Mouse (Mus musculus): ENCODE results near the gene Chat.

The Chat gene

GRCm38 (mm10) chr14:32465889-32466288, at the start of gene Chat:
TSS of gene Chat (minus strand) at chr14:32465989.
- DNase-seq (ENCODE audit: low spot score in 2 of 2) = no peak

- peak; percentile 86 to 90 for DNase-seq (ENCODE audit: low spot score in 2 of 2)
Observed at GRCm38 (mm10) chr14:32513336-32514032, 47.7 kb upstream of the Chat start, which contains the start of gene Ercc6. TSS of gene Ercc6 (plus strand) at chr14:32513521.

DNA sequence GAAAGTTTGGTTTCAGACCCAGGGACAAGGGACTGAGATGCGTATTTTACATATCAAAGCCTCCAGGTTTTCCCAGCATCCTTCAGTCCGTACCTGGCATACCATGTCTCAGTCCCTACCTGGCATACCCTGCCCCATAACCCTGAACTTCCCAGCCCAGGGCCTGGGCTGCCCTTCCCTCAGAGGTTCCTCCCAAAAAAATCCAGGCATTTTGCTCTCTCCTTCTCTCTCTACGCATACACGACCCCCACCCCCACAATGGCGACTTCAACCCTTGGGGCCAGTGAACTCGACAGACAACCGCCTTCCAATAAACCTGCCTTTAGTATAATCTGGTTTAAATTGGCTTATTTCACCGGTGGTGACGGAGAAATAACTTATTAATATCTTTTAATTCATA, 47.1 kb upstream of the Chat start:
- no peak for DNase-seq (ENCODE audit: low spot score in 2 of 2)

- no peak for DNase-seq (ENCODE audit: low spot score in 2 of 2)
Observed at GRCm38 (mm10) chr14:32509443-32509961, 43.7 kb upstream of the Chat start.

DNA sequence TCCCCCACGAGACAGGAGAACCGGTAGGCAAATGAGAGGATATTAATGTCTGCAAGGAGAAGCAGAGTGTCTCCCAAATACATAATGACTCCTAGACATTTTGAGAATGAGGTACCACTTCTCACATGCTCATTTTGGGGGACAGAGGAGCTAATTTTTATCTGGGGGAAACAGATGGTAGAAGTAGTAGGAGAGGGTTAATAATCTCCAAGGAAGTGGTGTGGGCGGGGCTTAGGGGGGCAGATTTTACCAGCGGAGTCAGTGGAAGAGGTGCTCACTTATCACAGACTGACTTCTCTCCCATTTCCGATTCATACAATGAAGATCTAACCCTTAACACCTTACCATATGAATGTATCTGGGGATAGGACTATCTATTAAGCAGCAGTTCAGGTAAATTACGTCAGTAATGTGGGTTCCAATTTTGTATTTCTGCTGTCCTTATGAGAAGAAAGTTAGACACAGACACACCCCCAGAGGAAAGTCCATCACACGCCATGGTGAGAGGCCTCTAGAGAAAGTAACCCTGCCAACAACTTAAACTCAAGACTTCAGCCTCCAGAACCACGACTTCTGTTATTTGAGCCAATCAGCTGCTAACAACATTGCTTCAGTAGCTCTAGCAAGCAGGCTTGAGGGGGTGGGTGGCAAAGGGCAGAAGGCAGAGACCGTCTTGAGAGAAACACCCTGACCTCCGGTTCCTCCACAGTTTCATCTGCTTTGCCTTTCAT, 42.5 kb upstream of the Chat start:
- no peak for DNase-seq (ENCODE audit: low spot score in 2 of 2)

GRCm38 (mm10) chr14:32507216-32507615, 41.4 kb upstream of the Chat start:
- DNase-seq (ENCODE audit: low spot score in 2 of 2) = no peak

DNA sequence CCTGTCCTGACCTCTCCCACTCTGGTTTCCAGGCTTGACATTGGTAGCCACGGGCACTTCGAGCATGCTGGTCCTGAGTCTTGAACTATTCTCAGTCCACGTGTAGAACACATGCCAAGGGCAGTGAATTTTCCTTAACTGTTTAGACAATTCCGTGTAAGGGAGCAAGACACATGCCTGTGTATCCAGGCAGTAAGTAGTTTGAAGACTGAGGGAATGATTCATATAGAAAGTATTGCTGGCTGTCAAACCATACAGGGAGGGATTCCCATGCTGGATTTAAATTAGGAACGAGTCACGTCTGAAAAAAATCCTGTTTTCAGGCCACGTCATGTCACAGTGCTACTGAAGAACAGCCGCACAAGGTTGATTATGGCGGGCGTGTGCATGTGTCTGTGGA, 40.5 kb upstream of the Chat start:
- no peak for DNase-seq (ENCODE audit: low spot score in 2 of 2)

- DNase-seq (ENCODE audit: low spot score in 2 of 2) = no peak
Observed at GRCm38 (mm10) chr14:32503897-32504296, 38.1 kb upstream of the Chat start.

DNA sequence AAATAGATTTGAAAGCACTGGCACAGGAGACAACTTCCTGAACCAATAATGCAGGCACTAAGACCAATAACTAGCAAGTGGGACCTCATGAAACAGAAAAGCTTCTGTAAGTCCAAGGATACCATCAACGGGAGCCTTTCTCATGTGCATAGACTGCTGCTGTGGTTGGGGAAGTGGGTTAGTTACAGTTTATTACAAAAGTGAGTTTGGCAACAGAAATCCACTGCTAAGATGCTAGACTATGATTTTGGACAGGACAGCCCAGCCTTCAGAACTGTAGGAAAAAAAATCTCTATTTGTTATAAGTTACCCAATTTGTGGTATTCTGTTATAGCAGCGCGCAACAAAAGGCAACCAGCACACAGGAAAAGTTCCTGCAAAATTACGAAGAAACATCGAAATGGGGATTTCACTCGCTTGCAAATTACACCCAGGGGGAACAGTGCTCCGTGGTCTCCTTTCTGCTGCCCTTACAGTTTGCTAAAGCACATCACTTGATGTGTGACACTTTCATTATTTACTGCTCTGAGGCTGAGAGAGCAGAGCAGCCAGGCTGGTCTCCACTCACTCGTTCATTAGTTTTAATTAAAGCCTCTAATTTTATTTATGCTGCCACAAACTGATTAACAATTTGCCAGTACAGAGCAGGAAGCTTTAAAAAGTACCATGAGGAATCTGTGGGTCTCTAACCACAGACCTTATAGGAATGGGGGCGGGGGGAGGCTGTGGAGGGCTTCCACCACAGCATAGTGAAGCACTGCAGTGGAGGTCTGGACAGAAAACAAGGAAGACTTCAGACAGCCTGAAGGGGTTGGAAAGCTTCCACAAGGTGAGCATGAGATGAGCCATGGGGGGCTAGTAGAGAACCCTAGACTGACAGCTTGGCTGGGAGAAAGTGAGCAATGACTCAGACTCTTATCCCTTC, 37.2 kb upstream of the Chat start:
- DNase-seq (ENCODE audit: low spot score in 2 of 2) = no peak

- DNase-seq (ENCODE audit: low spot score in 2 of 2) = no peak
Observed at GRCm38 (mm10) chr14:32501303-32501702, 35.5 kb upstream of the Chat start.

DNA sequence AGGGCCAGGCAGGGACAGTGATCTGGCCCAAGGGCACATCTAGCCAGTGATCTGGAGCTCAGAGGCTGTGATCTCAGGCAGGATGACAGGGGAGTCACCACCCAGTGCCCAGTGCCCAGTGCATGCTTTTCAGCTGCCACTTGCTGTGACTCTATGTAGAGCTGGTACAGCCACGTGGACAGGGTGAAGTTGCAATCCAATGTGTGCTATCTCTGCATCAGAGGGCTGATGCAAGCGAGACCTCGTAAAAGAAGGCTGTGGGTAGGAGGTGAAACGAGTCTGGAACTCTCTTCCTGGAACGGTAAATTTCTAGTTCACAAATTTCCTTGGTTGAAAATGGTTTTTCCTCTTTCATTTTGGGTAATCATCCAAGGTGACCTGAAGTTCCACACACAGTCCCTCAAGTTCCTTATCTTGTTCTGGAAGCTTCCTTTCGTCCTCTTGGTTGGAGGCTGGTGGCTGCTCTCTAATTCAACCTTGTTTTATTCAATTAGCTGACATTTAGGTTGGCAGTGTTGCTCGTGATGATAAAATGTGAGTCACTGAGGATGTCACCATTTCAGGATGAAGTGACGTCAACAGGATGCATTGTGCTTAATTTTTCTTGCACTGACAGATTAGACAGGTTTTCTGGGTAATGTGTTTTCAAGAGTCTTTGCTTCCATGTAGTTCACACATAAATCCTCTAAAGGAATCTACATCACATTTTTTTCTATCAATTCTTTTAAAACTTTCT, 30.5 kb upstream of the Chat start:
- DNase-seq (ENCODE audit: low spot score in 2 of 2) = no peak

DNA sequence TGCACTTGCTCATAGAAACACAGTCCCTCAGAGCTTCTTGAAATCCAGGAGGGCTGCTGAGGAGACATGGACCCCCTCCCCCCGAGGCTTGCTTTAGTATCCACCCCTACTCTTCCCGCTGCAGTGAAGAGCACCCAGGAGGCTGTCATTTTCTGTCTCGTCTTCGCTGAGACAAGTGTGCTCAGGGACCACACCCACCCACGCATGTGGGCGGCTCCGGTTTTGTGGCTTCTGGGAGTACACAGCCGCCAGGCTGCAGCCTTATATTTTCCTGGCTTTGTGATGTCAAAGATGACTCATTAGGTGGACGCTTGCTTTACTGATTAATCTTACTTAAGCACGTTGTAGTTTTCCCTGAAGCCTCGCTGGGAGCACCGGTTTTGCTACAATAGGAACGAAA, 26.7 kb upstream of the Chat start:
- DNase-seq (ENCODE audit: low spot score in 2 of 2) = no peak

DNA sequence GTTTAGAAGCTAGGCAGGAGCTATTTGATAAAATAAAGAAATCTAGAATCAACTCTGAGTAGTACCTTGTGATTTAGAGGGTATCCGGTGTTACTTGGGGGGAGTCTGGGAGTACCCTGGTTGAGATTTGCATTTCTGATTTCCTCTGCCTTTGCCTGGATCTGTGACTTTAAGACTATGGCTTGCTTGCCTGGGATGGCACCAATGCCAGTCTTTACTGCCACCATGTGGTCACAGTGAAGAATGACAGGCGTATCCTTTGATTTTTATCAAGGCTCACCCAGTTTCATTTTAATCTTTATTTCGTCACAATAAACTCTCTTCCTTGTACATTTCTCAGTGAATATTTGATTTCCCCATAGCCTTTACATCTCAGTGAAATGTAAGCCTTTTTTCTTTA, 16.3 kb upstream of the Chat start:
- DNase-seq (ENCODE audit: low spot score in 2 of 2) = no peak

- no peak for DNase-seq (ENCODE audit: low spot score in 2 of 2)
Observed at GRCm38 (mm10) chr14:32477581-32477980, 11.8 kb upstream of the Chat start.

GRCm38 (mm10) chr14:32476559-32476958, 10.8 kb upstream of the Chat start:
- DNase-seq (ENCODE audit: low spot score in 2 of 2) = no peak

GRCm38 (mm10) chr14:32472996-32473395, 7.2 kb upstream of the Chat start:
- no peak for DNase-seq (ENCODE audit: low spot score in 2 of 2)

DNA sequence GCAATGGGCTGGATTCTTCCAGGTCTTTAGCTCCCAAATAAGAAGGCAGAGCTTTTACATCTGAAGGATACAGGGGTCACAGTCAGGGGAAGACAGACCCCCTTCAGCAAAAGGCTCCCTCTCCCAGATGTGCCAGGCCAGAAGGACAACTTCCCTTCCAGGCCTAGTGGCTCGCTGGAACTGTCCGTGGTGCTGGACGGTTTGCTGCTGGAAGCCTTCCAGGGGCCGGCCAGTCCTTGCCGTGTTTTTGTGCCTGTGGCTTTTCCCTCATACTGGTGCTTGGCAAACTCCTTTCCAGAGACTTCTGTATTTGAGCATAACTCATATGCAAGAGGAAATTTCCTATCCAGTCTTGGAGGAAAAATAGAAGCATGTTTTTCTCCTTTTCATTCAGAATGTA, 1.8 kb upstream of the Chat start:
- no peak for DNase-seq (ENCODE audit: low spot score in 2 of 2)

DNA sequence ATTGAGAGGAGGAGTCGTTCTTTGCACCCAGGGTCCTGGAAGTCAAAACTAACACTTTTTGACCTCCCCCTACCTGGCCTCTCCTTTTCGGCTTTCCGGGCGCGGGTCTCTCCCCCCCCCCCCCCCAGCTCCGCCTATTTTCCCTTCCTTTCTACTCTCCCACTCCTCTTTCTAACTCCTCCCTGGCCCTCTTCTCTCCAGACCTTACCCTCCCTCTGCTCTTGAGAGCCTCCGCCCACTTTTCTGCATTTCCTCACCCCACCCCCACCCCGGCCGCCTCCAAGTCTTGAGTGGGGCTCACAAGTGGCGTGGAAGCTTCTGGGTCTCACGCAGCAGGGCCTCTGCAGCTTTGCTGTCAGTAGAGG, 301 bp downstream of the Chat start:
- no peak for DNase-seq (ENCODE audit: low spot score in 2 of 2)

- no peak for DNase-seq (ENCODE audit: low spot score in 2 of 2)
Observed at GRCm38 (mm10) chr14:32464601-32465505, 936 bp downstream of the Chat start, which contains the start of gene Slc18a3. TSS of gene Slc18a3 (minus strand) at chr14:32464850.

Data from spleen, postnatal 36 days (tissue).